Mouse (Mus musculus) cerebellum, adult 11-12 months (tissue): ENCODE results near the gene Gm11492.

Experiments used
- DNase-seq: peaks from one replicate; pipeline ENCODE4 v3.0.0; 2022

The Gm11492 gene

DNA sequence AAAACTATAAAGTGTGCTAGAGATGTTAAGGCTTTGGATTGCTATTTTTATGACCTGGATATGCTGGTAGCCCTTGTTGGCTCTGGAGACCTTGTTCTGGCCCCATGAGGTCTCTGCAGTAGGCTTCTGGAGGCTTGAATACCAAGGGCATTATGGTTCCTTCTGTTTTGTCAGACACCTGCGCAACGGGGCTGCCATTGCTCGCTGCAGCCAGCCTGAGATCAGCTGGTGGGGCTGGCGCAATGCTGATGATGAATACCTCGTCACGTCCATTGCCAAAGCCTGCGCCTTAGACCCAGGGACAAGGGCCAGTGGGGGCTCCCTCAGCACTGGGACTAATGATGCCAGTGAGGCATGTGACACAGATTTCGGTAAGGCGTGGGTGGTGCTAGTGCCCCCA is 35.8 kb downstream of the Gm11492 start:
- DNase-seq, result no peak

DNA sequence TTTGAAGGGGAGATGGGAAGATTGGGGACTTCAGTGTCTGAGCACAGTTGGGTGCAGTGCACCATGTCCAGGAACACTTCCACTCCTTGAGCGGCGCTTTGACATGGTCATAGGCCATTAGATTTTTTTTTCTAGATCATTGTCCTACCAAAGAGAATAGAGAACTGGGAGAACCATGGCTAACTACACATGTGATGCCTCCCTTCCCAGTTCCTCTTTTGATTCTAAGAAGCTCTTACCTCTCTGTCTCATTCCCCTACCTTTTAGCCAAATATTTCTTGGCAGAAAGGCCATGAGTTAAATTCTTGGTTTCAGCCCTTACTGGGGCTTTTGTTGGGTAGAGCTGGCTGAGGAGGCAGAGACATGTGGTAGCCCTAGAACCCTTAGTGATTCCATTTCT is 37.1 kb downstream of the Gm11492 start:
- no peak for DNase-seq

DNA sequence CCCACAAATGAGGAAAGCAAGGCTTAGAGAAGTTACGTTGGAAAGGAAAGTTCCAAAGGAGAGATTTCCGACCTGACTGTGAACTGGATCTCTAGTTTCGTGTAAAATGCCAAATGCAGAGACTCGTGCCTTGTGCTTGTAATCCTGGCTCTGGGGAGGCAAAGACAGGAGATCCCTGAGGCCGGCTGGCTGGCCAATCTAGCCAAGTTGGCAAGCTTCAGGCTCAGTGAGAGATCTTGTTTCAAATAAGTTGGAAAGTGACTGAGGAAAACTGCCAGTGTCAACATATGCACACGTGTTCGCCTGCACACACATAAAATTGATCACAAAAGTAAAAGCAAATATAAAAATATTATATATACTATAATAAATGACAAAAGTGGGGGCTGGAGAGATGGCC is 42.8 kb downstream of the Gm11492 start:
- DNase-seq, result no peak

DNA sequence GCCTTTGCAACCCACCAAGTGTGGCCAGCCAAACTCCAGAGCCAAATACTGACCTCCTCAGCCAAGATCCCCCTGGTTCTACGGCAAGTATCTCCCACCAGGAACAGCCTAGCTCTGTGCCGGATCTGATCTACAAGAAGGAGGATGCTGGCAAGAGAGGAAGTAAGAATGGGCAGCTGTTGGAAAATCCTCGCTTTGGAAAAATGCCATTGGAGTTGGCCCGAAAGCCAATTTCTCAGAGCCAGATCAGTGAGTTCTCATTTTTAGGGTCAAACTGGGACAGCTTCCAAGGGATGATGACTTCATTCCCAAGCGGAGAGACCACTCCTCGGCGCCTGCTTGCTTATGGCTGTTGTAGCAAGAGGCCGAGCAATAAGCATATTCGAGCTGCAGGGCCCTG is 45.1 kb downstream of the Gm11492 start:
- DNase-seq, result no peak

DNA sequence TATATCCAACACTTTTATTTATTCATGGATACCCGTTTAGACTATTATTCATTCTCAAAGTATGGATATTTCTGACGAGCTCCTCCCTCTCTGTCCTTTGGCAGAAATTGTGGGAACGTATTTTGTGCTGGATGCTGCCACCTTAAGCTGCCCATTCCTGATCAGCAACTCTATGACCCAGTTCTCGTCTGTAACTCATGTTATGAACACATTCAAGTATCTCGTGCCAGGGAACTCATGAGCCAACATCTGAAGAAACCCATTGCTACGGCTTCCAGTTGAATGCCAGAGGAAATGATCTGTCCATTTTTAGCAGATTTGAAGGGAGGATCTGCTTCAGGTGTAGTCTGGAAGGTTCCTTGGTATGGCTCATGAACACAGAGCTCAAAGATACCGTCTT is 47.5 kb downstream of the Gm11492 start:
- no peak for DNase-seq

DNA sequence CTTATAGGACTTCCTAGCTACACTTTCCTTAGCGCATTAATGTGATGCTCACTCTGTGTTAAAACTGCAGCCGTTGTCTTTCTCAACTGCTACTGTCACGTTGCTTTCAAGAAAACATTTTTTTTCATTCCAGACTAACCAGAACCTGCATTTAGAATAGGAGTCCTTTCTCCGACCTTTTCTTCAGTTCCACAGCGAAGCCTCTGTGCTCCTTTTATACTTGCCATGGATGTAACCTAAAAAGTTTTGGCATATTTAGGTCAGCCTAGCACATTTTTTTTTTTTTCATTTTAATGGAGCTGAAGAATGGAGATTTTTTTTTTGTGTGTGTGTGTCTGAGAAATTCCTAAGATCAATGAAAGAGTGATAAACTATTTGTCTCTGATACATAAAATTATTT is 49.1 kb downstream of the Gm11492 start:
- no peak for DNase-seq

DNA sequence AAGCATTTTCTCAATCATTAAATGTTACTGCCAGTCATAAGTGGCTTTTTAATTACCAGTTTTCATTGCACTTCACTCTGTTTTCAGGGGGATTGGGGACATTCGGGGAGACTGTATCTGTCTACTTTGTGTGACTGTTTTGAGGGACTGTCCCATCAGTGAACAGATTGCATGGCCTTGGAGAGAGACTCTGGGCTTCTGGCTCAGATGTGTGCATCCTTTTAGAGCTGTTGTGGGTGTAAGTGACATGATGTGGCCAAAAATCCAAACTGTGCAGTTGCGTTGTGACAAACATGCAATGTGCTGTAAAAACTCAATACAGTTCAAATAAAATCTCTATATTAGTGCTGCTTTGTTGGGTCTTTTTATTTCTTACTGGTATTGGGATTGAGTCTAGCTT is 49.5 kb downstream of the Gm11492 start:
- DNase-seq, result no peak

DNA sequence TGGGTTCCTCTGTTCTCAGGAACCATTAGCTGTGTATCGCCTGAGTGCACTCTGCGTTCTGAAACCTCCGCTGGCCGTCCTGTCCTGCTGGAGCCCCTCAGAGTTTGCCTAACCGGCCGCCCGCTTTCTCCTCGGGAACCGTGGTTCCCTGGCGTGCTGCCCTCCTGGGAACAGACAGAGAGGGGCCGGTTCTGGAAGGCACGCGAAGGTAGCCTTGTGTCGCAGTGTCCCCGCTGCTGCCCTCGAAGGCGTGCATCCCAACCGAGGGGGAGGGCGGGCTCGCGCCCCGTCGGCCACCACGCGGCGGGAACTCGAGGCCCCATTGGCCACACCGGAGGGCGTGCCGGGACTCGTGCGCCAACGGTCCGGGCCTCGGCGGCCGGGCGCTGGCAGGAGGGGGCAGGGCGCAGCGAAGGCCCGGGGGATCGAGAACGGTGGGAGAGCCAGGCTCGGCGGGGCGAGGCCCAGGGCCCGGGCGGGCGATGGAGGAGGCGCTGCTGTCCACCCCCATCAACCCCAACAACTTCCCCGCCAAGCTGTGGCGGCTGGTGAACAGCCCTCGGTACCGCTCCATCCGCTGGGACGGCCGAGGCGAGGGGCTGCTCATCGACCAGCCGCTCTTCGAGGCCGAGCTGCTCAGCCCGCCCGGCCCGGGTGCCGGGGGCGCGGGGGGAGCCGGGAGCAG is 50.5 kb downstream of the Gm11492 start, which contains the start of gene Hsf5:
Gene Hsf5, plus strand, starts transcription at position 375 of the 685 bp plus-strand sequence.
- no peak for DNase-seq

DNA sequence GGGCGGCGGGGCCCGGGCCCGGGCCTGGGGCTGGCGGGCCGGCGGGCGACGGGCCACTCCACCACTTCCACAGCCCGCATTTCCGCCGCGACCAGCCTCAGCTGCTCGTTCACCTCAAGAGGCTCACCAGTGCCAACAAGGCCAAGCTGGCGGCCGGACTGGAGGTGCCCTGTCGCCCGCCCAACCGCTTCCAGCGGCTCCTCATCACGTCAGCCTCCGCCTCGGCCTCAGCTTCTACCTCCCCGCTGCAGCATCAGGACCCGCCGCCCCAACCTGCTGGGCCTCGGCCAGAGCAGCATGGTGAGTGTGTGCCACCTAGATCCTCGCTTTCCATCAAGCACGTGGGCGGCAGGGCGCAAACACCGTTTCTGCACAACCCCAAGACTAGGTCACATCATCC is 51.2 kb downstream of the Gm11492 start:
- no peak for DNase-seq
